Mouse (Mus musculus) cerebellum, adult 2 months (tissue): ENCODE results near the gene Pheta2. TPM values are rescaled to one million over a fixed set of nuclear protein-coding genes. Genes with fewer than 3 reads are reported as not detected.

Experiments
- DNase-seq, 2 experiments: peaks; one replicate each; pipeline ENCODE4 v3.0.0; 2021
- H3K27ac ChIP-seq: fragments of 200-500 bp; 2 replicates; pipeline ENCODE4 v1.5.1; 2012; ENCODE audit warnings: low read length, control low read depth, inconsistent platforms; ENCODE audit not compliant: insufficient read depth
- H3K27me3 ChIP-seq: fragments of 200-500 bp; 2 replicates; pipeline ENCODE4 v1.6.1; 2012; ENCODE audit warnings: inconsistent platforms, mild to moderate bottlenecking, low read length, moderate library complexity; ENCODE audit not compliant: control insufficient read depth, insufficient read depth
- H3K4me1 ChIP-seq: fragments of 200-500 bp; 2 replicates; pipeline ENCODE4 v1.6.1; 2011; ENCODE audit warnings: low read length; ENCODE audit not compliant: control insufficient read depth, insufficient read depth
- H3K4me3 ChIP-seq: fragments of 200-500 bp; replicated peaks from 2 replicates; pipeline ENCODE3; 2011; ENCODE audit warnings: mild to moderate bottlenecking, low read depth, low read length, control low read depth; ENCODE audit not compliant: insufficient read depth
- CTCF ChIP-seq: fragments of 200-500 bp; IDR thresholded peaks from 2 replicates; pipeline ENCODE4 v1.5.1; 2011; ENCODE audit warnings: low read depth, mild to moderate bottlenecking, control low read depth, low read length, moderate library complexity, borderline replicate concordance; ENCODE audit not compliant: insufficient read depth
- POLR2A ChIP-seq: fragments of 200-500 bp; IDR thresholded peaks from 2 replicates; pipeline ENCODE4 v1.6.1; 2011; ENCODE audit warnings: low read length, control low read depth, borderline replicate concordance; ENCODE audit not compliant: insufficient read depth
- WGBS: fragments of 180-500 bp; shearing (Covaris S2); methylation state at CpG from one replicate; pipeline ENCODE4 v1.1.7; 2018; 5-methylcytosine and 5-hydroxymethylcytosine counted together
- polyA plus RNA-seq: library from polyadenylated mRNA; depleted of rRNA; stranded (reverse); fragments of >200 nt; gene quantifications from 2 replicates; pipeline ENCODE4 v1.2.3, GENCODE M21; 2012

Gene Pheta2
- polyA plus RNA-seq, 1 experiment = 0.13 TPM

GRCm38 (mm10) chr15:82350349-82350748, 11.6 kb downstream of the Pheta2 start:
- Histone ChIP-seq H3K27me3 (no peaks in the 10 kb centered on the region), H3K27ac (no peak overlapping the region), H3K4me3 (no peak overlapping the region), H3K4me1 (peaks cover 7% of the 10 kb centered on the region; the same call in 1 of the 2 replicates)
- WGBS = 87% methylated on average over 4 of the region's 4 CpGs
- TF ChIP-seq POLR2A = no peak
- no peak for TF ChIP-seq CTCF
- DNase-seq = no peak

GRCm38 (mm10) chr15:82351480-82351879, 12.7 kb downstream of the Pheta2 start:
- H3K27ac ChIP-seq = no peak overlapping the region

GRCm38 (mm10) chr15:82353078-82353744, 14.5 kb downstream of the Pheta2 start:
- no peak for DNase-seq
- TF ChIP-seq CTCF (no peak), POLR2A (no peak)
- H3K27me3 ChIP-seq = no peaks in the 10 kb centered on the region
- 17% methylated on average over 14 of the region's 14 CpGs for WGBS
- peak overlapping the region; percentile 90 for H3K27ac ChIP-seq
- H3K4me3 ChIP-seq = peak overlapping the region; percentile 92
- peaks cover 4% of the 10 kb centered on the region; the same call in 1 of the 2 replicates for H3K4me1 ChIP-seq

More at GRCm38 (mm10) chr15:82351480-82351879, 12.7 kb downstream of the Pheta2 start:
- Histone ChIP-seq H3K27me3 (no peaks in the 10 kb centered on the region), H3K4me1 (peaks cover 7% of the 10 kb centered on the region; the same call in 1 of the 2 replicates), H3K4me3 (no peak overlapping the region)
- TF ChIP-seq POLR2A (no peak), CTCF (no peak)
- 67% methylated on average over 3 of the region's 3 CpGs for WGBS
- DNase-seq = no peak

GRCm38 (mm10) chr15:82353745-82354113, 15.0 kb downstream of the Pheta2 start:
- WGBS = under 1% methylated on average over 23 of the region's 23 CpGs
- no peak for TF ChIP-seq POLR2A
- no peak for TF ChIP-seq CTCF
- no peaks in the 10 kb centered on the region for H3K27me3 ChIP-seq
- H3K4me3 ChIP-seq = peak overlapping the region; percentile 92
- H3K4me1 ChIP-seq = peaks cover 4% of the 10 kb centered on the region; the same call in 1 of the 2 replicates
- peak overlapping the region; percentile 90 for H3K27ac ChIP-seq
- DNase-seq = no peak

GRCm38 (mm10) chr15:82354126-82354945, 15.6 kb downstream of the Pheta2 start, which contains the start of gene Ndufa6:
Gene Ndufa6 (minus strand): TSS chr15:82354322.
- peak within 1 kb of the TSS; percentile 90 for H3K27ac ChIP-seq
- peak within 1 kb of the TSS; percentile 92 for H3K4me3 ChIP-seq
- 2% methylated on average over 57 of the region's 57 CpGs for WGBS

GRCm38 (mm10) chr15:82358431-82359260, 19.9 kb downstream of the Pheta2 start:
- Histone ChIP-seq H3K27ac (no peak overlapping the region), H3K4me1 (no peaks in the 10 kb centered on the region), H3K4me3 (no peak overlapping the region), H3K27me3 (no peaks in the 10 kb centered on the region)
- TF ChIP-seq POLR2A (no peak), CTCF (no peak)
- 40% methylated on average over 22 of the region's 22 CpGs for WGBS
- DNase-seq = no peak

More at GRCm38 (mm10) chr15:82354126-82354945, 15.6 kb downstream of the Pheta2 start, which contains the start of gene Ndufa6:
- DNase-seq = peak; percentile 97 to 99
- peaks cover 4% of the 10 kb centered on the region; the same call in 1 of the 2 replicates for H3K4me1 ChIP-seq
- TF ChIP-seq POLR2A (peak; percentile 98), CTCF (peak; percentile 83)
- H3K27me3 ChIP-seq = no peaks in the 10 kb centered on the region

- WGBS = 46% methylated on average over 11 of the region's 11 CpGs
- Histone ChIP-seq H3K4me3 (no peak overlapping the region), H3K4me1 (no peaks in the 10 kb centered on the region), H3K27ac (no peak overlapping the region), H3K27me3 (no peaks in the 10 kb centered on the region)
- TF ChIP-seq POLR2A = no peak
- peak; percentile 32 for TF ChIP-seq CTCF
- DNase-seq = no peak
Observed at GRCm38 (mm10) chr15:82361459-82362018, 22.8 kb downstream of the Pheta2 start.
